Mouse (Mus musculus): Measurements from ENCODE around the gene Dcaf10.

DNA sequence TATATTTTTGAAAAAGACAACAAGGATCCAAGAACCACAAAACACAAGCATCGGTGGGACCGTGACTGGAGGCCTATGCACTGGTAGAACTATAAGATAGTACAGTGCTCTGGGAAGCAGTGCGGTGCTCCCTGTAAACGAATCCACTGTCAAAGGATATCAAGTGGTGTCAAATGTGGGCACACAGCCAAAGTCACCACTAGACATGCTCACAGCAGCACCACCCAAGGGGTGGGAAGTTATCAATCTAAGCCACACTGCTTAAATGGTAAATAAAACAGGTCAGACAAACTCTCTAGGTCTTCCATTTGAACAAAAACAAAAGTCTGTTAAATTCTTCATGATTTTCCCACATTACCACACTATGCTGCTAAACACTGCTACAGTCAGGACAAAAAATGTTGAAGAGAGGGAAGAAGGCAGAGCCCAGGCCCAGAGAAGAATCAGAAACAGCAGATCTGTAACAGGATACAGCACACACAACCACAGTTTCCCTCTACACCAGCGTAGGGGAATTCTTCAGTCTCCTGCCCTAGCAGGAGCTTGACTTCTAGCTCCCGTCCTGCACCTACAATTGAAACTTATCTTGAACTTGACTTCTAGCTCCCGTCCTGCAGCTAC lies 61.1 kb downstream of the Dcaf10 start:
- TF ChIP-seq CTCF (IDR thresholded peaks at IDR 0.05; ENCODE audit: insufficient read depth, low read depth, low read length) (no peak), POLR2A (IDR thresholded peaks at IDR 0.05; ENCODE audit: insufficient read depth, low read depth, low read length) (no peak)
